Mouse (Mus musculus) megakaryocyte progenitor cell, adult 5-6 weeks (primary cell): ENCODE measurements around the gene Ccnk. TPM values are rescaled to one million over a fixed set of nuclear protein-coding genes. Genes with fewer than 3 reads are reported as not detected.

Experiments
- ATAC-seq: replicated peaks from 2 replicates; pipeline ENCODE4 v1.8.0; 2016; ENCODE audit warnings: mild to moderate bottlenecking, moderate TSS enrichment, inconsistent platforms; ENCODE audit not compliant: poor library complexity
- total RNA-seq, 2 experiments: library from RNA; stranded (forward) in 1 of 2; stranded (reverse) in 1 of 2; fragments of 157-497, 149-512 nt in 1 of 2; fragments of 200-1000 nt in 1 of 2; gene quantifications; 2 replicates each; pipeline versions ENCODE4 v1.2.3 to v1.2.4; 2015 to 2017

Gene Ccnk
- total RNA-seq, 2 experiments from 2014 or later = 15.3 to 72.7 TPM

GRCm38 (mm10) chr12:108181716-108182115 is 2.3 kb downstream of the Ccnk start:
- no peak for ATAC-seq

DNA sequence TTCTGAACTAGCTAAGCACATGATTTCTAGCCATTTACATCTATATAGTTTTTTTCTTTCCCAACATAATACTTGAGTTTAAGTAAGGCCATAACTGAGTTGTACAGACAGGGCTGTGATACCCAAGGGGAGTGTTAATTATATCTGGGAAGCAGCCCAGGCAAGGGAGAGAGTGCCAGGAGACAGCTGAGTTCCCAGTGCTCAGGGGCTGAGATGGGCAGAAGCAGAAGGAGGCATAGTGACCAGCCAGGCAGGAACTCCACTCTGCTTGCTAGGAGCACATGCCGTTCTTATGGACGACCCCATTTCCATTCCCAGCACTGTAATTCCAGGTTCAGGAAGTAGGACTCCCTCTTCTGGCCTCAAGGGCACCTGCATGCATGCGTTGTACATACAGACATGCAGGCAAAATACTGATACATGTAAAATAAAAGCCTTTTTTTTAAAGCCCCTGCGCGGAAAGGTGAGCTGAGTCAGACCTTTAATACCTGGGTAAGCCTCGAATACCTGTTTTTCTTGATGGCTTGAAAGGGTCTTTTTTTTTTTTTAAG is 8.2 kb downstream of the Ccnk start:
- ATAC-seq = no peak

GRCm38 (mm10) chr12:108193878-108194277 is 14.5 kb downstream of the Ccnk start:
- ATAC-seq = no peak

GRCm38 (mm10) chr12:108195761-108196160 is 16.4 kb downstream of the Ccnk start:
- ATAC-seq = no peak

DNA sequence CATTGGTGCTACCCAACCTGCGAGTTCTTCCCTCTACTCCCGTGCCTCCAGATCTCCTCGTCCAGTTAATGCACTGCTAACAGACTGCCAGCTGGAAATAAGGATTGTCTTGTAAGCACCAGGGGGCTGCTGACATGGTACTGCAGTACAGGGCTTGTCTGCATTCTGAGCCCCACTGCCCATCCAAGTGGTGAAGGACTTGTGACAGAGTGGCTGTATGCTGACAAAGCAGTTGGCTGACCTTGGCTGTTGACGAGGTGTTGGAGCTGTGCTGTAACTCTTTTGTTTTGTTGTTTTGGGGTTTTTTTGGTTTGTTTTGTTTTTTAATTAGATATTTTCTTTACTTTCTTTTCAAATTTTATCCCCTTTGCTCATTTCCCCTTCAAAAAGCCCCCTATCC is 19.1 kb downstream of the Ccnk start:
- no peak for ATAC-seq

DNA sequence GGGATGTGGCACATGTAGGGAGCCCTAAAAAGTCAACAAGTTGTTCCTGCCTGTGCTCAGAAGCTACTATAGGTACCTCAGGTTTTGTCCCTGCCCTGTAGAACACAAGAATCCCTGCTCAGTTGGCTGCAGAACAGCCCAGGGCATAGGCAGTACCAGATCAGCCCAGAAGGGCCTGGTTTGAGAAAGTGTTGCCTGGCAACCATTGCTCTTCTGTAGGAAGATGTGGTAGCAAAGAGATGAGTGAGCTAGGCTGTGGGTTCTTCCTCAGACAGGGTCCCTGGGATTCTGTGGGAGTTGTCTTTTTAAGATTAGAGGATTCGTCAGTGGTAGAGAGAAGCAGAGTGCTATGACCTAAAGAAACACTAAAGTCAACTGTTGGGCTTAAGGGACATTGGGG is 20.7 kb downstream of the Ccnk start:
- ATAC-seq = no peak

DNA sequence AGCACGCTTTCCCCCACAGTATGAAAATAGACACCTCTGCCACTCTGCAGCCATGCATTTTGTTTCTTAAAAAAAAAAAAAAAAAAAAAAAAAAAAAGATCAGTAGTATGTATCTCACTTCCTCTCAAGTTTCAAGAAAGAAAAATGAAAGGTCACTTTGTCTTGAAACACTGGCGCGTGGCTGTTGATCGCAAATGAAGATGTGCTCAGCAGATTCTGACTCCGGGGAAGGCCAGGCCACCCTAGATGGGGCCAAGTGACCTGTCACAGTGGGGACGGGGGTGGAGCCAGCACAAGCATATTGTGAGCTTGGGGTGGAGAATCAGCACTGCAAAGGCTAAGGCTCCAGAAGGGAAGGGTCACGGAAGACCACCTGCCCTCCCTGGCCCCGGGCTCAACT is 24.5 kb downstream of the Ccnk start:
- no peak for ATAC-seq

GRCm38 (mm10) chr12:108204978-108205377 is 25.6 kb downstream of the Ccnk start:
- ATAC-seq = no peak

DNA sequence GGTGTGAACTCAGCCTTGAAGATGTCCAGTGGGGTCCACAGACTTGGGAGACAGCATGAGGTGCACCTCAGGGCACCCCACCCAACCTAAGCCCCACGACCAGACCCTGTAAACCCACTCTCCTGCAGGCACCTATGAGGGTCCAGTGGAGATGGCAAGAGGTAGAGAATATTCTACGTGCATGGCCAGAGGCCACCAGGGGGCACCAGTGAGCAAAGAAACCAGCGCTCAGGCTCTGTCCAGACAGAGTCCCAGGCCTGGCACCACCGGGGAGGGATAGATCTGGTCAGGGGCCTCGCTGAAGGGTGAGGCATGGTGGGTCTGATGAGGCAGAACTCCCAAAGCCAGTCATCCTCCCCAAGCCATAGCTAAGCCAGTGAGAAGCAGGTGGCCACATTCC is 27.3 kb downstream of the Ccnk start:
- ATAC-seq = peak; percentile 82

DNA sequence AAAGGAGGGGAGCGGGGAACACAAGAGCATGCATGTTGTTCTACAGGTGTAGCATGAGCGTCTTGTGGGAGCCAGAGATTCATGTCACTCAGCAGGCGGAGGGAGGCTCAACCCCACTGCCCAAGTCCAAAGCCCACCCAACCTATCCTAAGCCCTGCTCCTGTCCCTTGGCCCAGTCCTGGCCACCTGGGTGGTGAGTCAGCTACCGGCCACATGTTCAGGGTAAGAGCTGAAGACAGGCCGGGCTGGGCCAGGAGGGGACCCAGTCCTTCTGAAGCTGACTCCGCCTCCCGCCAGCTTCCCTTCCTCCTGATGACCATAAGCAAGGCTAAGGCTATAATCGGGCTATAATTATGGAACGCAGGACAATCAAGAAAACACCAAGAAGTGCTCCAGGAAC is 28.8 kb downstream of the Ccnk start:
- ATAC-seq = no peak

DNA sequence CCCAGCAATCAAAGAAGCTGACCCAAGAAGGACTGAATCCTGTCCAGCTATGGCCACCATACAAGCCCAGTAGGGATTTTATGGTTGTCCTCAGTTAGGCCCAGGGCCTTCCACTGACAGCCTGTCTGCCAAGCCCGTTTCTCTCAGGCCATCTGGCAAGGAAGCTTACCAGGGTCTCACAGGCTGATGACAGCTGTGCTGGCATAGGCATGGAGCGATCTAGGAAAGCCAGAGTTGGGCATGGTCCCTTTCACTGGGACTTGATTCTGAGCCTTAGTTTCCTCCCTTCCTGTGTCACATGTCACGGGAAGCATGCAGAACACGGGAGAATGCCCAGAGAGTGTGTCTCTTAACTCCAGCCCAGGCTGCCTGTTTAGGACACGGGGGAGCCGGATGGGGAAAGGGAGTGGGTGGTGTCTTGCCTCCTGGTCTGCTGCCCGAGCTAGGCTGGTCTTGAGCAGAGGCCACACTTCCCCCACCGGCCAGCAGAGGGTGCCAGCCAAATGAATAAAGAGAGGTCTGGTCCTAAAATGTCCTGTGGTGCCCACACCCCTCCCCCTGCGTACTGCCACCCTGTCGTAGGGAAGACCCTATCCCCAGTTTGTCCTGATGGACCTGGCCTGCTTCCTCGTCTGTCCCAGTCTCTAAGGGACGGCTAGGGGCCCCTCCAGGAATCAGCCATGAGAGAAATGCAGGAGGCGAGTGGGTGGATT is 29.5 kb downstream of the Ccnk start:
- ATAC-seq = peak; percentile 73

- ATAC-seq = no peak
Measured at GRCm38 (mm10) chr12:108210623-108211022, 31.2 kb downstream of the Ccnk start.

- peak; percentile 11; the same call in 1 of the 2 replicates for ATAC-seq
Measured at GRCm38 (mm10) chr12:108212071-108212470, 32.7 kb downstream of the Ccnk start.

DNA sequence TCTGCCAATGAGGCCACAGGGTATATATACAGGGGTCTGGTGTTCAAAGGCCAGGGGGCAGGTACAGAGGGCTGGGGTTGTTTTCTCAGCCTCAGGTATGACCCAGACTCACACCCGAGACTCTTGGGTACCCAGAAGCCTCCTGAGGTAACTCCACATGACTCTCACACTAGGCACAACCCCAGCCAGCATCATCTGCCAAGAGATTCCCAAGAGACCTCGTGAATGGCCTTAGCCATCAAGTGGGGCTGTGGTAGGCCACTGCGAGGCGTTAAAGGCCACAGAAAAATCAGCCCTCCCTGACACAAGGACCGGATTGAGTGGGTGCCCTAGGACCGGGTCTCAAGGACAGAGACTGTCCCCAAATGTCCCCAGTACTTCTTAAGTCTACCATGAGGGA is 33.1 kb downstream of the Ccnk start:
- no peak for ATAC-seq

- no peak for ATAC-seq
Measured at GRCm38 (mm10) chr12:108213090-108214041, 34.0 kb downstream of the Ccnk start.

DNA sequence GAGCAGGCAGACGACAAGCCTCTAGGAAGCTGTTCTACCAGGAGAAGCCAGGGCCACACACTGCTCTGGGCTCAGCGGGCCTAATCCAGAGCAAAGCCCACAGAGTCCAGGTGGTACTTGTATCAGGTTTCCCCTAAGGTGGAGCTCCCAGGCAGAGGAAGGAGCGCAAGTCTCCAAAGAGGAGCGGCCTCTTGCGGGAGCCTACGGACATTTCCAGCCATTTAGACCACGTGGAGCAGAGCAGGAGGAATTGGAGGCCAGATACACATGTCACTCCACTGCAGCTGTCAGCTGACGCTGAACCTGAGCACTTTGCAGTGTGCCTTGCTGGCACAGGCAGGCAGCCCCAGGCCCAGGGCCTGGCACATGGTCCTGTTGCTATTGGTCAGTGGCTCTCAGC is 35.7 kb downstream of the Ccnk start:
- ATAC-seq = no peak

- ATAC-seq = no peak
Measured at GRCm38 (mm10) chr12:108216611-108217370, 37.4 kb downstream of the Ccnk start.

DNA sequence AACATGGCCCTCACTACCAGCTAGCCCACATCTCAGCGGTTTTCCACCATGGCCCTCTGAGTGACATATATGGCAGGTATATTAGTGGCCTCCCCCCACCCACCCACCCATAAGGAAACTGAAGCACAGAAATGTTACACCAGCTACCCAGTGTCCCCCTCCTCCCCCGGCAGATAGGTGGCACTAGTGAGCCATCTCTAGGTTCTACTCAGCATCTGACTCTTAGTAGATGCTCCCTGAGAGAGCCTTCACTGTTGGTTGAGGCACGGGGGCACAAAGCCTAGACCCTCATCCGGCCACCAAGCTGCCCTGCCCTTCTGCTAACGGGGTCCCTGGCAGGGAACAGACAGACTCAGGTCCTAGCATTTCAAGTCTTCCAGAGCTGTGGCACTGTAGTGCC is 38.2 kb downstream of the Ccnk start:
- ATAC-seq = peak; percentile 81

- ATAC-seq = no peak
Measured at GRCm38 (mm10) chr12:108219163-108219562, 39.8 kb downstream of the Ccnk start.

GRCm38 (mm10) chr12:108219825-108220616 is 40.6 kb downstream of the Ccnk start:
- ATAC-seq = no peak
